In the genomic region with DNA sequence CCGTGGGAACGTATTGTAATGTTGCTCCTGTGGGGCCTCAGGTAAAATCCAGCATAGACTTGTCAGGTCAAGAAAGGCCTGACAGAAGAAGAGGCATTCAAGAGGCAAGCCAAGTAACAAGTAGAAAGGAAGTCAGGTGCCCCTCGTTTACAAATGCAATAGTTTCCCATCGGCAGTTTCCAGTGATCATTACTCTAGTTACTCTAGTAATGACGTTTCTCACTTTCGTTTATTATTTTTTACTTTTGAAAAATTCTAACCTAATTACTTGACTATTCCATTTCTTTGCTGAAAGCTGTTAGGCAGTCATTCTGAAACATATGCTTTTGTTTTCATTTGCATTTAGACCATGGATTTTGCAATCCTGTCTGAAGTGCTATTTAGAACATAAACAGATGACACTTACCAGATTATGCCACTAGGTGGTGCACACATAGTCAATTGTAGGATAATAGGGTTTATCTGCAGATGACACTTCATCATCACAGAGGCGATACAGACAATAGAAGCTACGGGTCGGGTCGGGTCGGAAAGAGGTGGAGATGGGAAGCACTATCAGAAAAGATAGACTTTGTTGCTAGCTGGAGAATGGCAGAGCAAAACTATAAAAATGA, we compare ENCODE assay signal across 8 mouse cellular contexts.
A peak's percentile ranks its signal among the peaks of the same experiment; 100 is the strongest.
DNase-seq lines count a peak whose midpoint lies in the region; ATAC-seq and TF ChIP-seq lines count a peak whose summit lies in the region.

No protein-coding gene starts in this region.

- peak; percentile 75 for TF ChIP-seq CTCF in lung, embryonic 14.5 days (IDR thresholded peaks at IDR 0.05; ENCODE audit: low read depth)

- no peak overlapping the region for H3K4me2 ChIP-seq in lung, embryonic 14.5 days
- H3K4me2 ChIP-seq in intestine, embryonic 16.5 days (ENCODE audit: low read depth, low read length): no peak overlapping the region

- 57% methylated on average over 11 of the region's 11 CpGs for WGBS in lung, embryonic 14.5 days
- WGBS in intestine, embryonic 16.5 days: 54% methylated on average over 11 of the region's 11 CpGs

- ATAC-seq in lung, embryonic 14.5 days (ENCODE audit: insufficient read depth): no peak
- ATAC-seq in intestine, embryonic 16.5 days: no peak

- H3K4me1 ChIP-seq in lung, embryonic 14.5 days (ENCODE audit: insufficient read depth): no peaks in the 10 kb centered on the region
- no peaks in the 10 kb centered on the region for H3K4me1 ChIP-seq in intestine, embryonic 16.5 days (ENCODE audit: control insufficient read depth, insufficient read depth, low read length)

- H3K27me3 ChIP-seq in lung, embryonic 14.5 days (ENCODE audit: insufficient read depth, low read length): no peaks in the 10 kb centered on the region
- no peaks in the 10 kb centered on the region for H3K27me3 ChIP-seq in splenic B cell, adult 2 months (ENCODE audit: control insufficient read depth, insufficient read depth, low read length, poor library complexity, severe bottlenecking)
- H3K27me3 ChIP-seq in intestine, embryonic 16.5 days (replicated peaks; ENCODE audit: control insufficient read depth, insufficient read depth, low read length): no peaks in the 10 kb centered on the region

- no peak overlapping the region for H3K4me3 ChIP-seq in lung, embryonic 14.5 days (ENCODE audit: low read depth, low read length)
- no peak overlapping the region for H3K4me3 ChIP-seq in intestine, embryonic 16.5 days (ENCODE audit: low read length)

- no peaks in the 10 kb centered on the region for H3K9me3 ChIP-seq in lung, embryonic 14.5 days (ENCODE audit: low read depth, low read length)
- H3K9me3 ChIP-seq in intestine, embryonic 16.5 days (ENCODE audit: control insufficient read depth, low read length): no peaks in the 10 kb centered on the region

- peak; percentile 37 for DNase-seq in heart, postnatal 4 days
- DNase-seq in heart, postnatal 36 days: no peak
- DNase-seq in urinary bladder, postnatal 25 days (ENCODE audit: low spot score): peak; percentile 11
- no peak for DNase-seq in urinary bladder, postnatal 4 days (ENCODE audit: low spot score in 2 of 2)
- DNase-seq in fibroblast of lung, adult 2 months (ENCODE audit: low read depth): peak; percentile 2
- DNase-seq in lung, embryonic 14.5 days: peak; percentile 84
- peak; percentile 82 for DNase-seq in splenic B cell, adult 2 months (ENCODE audit: low read depth, low spot score)

- no peaks in the 10 kb centered on the region for H3K36me3 ChIP-seq in lung, embryonic 14.5 days (ENCODE audit: insufficient read depth)
- no peaks in the 10 kb centered on the region for H3K36me3 ChIP-seq in splenic B cell, adult 2 months (ENCODE audit: control insufficient read depth, insufficient read depth, low read length, poor library complexity, severe bottlenecking)
- no peaks in the 10 kb centered on the region for H3K36me3 ChIP-seq in intestine, embryonic 16.5 days (ENCODE audit: control insufficient read depth, insufficient read depth, low read length)

- intact Hi-C loops in heart, postnatal 36 days (cut with DNase I): loop anchor here (1.0 to 2.0 kb wide), 3 partner anchors 169 to 298 kb away; no protein-coding TSS in a partner anchor

- no peak overlapping the region for H3K27ac ChIP-seq in lung, embryonic 14.5 days (ENCODE audit: low read depth)
- H3K27ac ChIP-seq in intestine, embryonic 16.5 days (ENCODE audit: low read length): no peak overlapping the region

- H3K9ac ChIP-seq in lung, embryonic 14.5 days: no peak overlapping the region
- no peak overlapping the region for H3K9ac ChIP-seq in intestine, embryonic 16.5 days (ENCODE audit: low read depth, low read length)

Comparison
In these comparisons a context has a peak if more than half of its experiments do, and no peak if none do; other contexts are left out.
1. DNase-seq: peak in heart, postnatal 4 days (single experiment), urinary bladder, postnatal 25 days (single experiment), fibroblast of lung, adult 2 months (single experiment), lung, embryonic 14.5 days (single experiment) and splenic B cell, adult 2 months (single experiment); none in heart, postnatal 36 days (0 of 2) and urinary bladder, postnatal 4 days (0 of 2).